Mouse (Mus musculus) forebrain, postnatal 0 days (tissue): Measurements from ENCODE around the gene Dap3. TPM values are rescaled to one million over a fixed set of nuclear protein-coding genes. Genes with fewer than 3 reads are reported as not detected.
"Not testable (repeated sequence)": the region's sequence is repeated elsewhere in the genome, so short reads cannot be mapped to it uniquely, and the experiment has no call there.

Experiments used
- ATAC-seq: fragments of 200-750 bp; cut with Nextera tagmentation; 2 replicates; pipeline ENCODE4 v1.8.0; 2017; ENCODE audit warnings: mild to moderate bottlenecking, moderate library complexity
- DNase-seq: peaks from one replicate; pipeline ENCODE4 v3.0.0-alpha.2; 2015
- H3K27ac ChIP-seq: fragments of 300-500 bp; sonication (generic); 2 replicates; pipeline ENCODE4 v1.5.1; 2014; ENCODE audit warnings: low read depth, mild to moderate bottlenecking, antibody characterized with exemption, low read length, moderate library complexity, mixed read lengths
- H3K27me3 ChIP-seq: fragments of 300-500 bp; sonication (generic); 2 replicates; pipeline ENCODE4 v1.6.1; 2014; ENCODE audit warnings: mild to moderate bottlenecking, low read length, mixed read lengths; ENCODE audit not compliant: insufficient read depth
- H3K36me3 ChIP-seq: fragments of 300-500 bp; sonication (generic); 2 replicates; pipeline ENCODE4 v1.6.1; 2014; ENCODE audit warnings: mild to moderate bottlenecking, moderate library complexity; ENCODE audit not compliant: insufficient read depth
- H3K4me1 ChIP-seq: fragments of 300-500 bp; sonication (generic); 2 replicates; pipeline ENCODE4 v1.6.1; 2014; ENCODE audit warnings: antibody characterized with exemption; ENCODE audit not compliant: insufficient read depth
- H3K4me2 ChIP-seq: fragments of 300-500 bp; sonication (generic); 2 replicates; pipeline ENCODE4 v1.6.1; 2014; ENCODE audit warnings: low read depth, mild to moderate bottlenecking, moderate library complexity
- H3K4me3 ChIP-seq: fragments of 300-500 bp; sonication (generic); 2 replicates; pipeline ENCODE4 v1.5.1; 2014; ENCODE audit warnings: low read depth, low read length, mixed read lengths
- H3K9ac ChIP-seq: fragments of 300-500 bp; sonication (generic); 2 replicates; pipeline ENCODE4 v1.6.1; 2014; ENCODE audit warnings: mild to moderate bottlenecking
- H3K9me3 ChIP-seq: fragments of 300-500 bp; sonication (generic); 2 replicates; pipeline ENCODE4 v1.6.1; 2016; ENCODE audit warnings: low read length
- CTCF ChIP-seq: sonication (generic); IDR thresholded peaks from 2 replicates; pipeline ENCODE4 v1.5.1; 2016; ENCODE audit warnings: antibody characterized with exemption, control low read depth, low read depth
- WGBS: fragments of 180-500 bp; shearing (Covaris S2); extraction: QIAGEN DNeasy Blood & Tissue Kit; methylation state at CpG from one replicate; pipeline ENCODE4 v1.1.7; 2014; 5-methylcytosine and 5-hydroxymethylcytosine counted together
- polyA plus RNA-seq: library from polyadenylated mRNA; unstranded; fragments of >200 nt; fragmentation: Nextera tagmentation; extraction: Ambion mirVana; gene quantifications from 2 replicates; pipeline ENCODE4 v1.2.1, GENCODE M21; 2015
- total RNA-seq: library from RNA; depleted of rRNA; stranded (reverse); fragments of >200 nt; gene quantifications from 2 replicates; pipeline ENCODE4 v1.2.3, GENCODE M21; 2014; rRNA removed

Dap3 gene
- total RNA-seq, result 76.2 and 83.0 TPM in 2 replicates
- 127 and 141 TPM in 2 replicates for polyA plus RNA-seq

GRCm38 (mm10) chr3:88950576-88951326 lies at the start of gene Dap3, which contains the start of gene Ash1l:
Gene Dap3, minus strand, starts transcription at chr3:88951181.
Gene Ash1l, plus strand, starts transcription at chr3:88950622.
- H3K36me3 ChIP-seq, result no peaks in the 10 kb centered on the region
- peak within 1 kb of the TSS; percentile 93 for H3K9ac ChIP-seq
- no peaks in the 10 kb centered on the region for H3K9me3 ChIP-seq
- peak within 1 kb of the TSS; percentile 84 for H3K4me3 ChIP-seq
- peak within 1 kb of the TSS; percentile 99 for H3K27ac ChIP-seq
- 4% methylated on average over 31 of the region's 64 CpGs for WGBS
- H3K27me3 ChIP-seq, result no peaks in the 10 kb centered on the region
- H3K4me2 ChIP-seq, result peak within 1 kb of the TSS; percentile 66
- DNase-seq (peak; percentile 87), ATAC-seq (peak; percentile 87)
- peak; percentile 73 for TF ChIP-seq CTCF
- H3K4me1 ChIP-seq, result peaks cover 25% of the 10 kb centered on the region; the same call in 1 of the 2 replicates

GRCm38 (mm10) chr3:88992793-88993192 lies 41.8 kb upstream of the Dap3 start:
- no peak for TF ChIP-seq CTCF
- ATAC-seq (no peak), DNase-seq (no peak)
- 84% methylated on average over 2 of the region's 2 CpGs for WGBS
- no peak overlapping the region for H3K4me3 ChIP-seq
- H3K27ac ChIP-seq, result no peak overlapping the region
- no peak overlapping the region for H3K4me2 ChIP-seq
- no peaks in the 10 kb centered on the region for H3K4me1 ChIP-seq
- H3K27me3 ChIP-seq, result no peaks in the 10 kb centered on the region
- H3K9ac ChIP-seq, result no peak overlapping the region
- no peaks in the 10 kb centered on the region for H3K9me3 ChIP-seq
- H3K36me3 ChIP-seq, result no peaks in the 10 kb centered on the region

- DNase-seq, result peak; percentile 20
- H3K27ac ChIP-seq, result no peak overlapping the region
Observed at GRCm38 (mm10) chr3:88983921-88984381, 33.0 kb upstream of the Dap3 start.

GRCm38 (mm10) chr3:88981206-88982010 lies 30.4 kb upstream of the Dap3 start:
- Histone ChIP-seq H3K9me3 (no peaks in the 10 kb centered on the region), H3K36me3 (peaks cover 39% of the 10 kb centered on the region), H3K4me2 (no peak overlapping the region), H3K9ac (no peak overlapping the region), H3K4me3 (no peak overlapping the region), H3K27me3 (no peaks in the 10 kb centered on the region), H3K4me1 (no peaks in the 10 kb centered on the region), H3K27ac (no peak overlapping the region)
- peak; percentile 55 for DNase-seq
- no peak for TF ChIP-seq CTCF
- 39% methylated on average over 8 of the region's 8 CpGs for WGBS
- ATAC-seq, result peak; percentile 12; the same call in 1 of the 2 replicates

More at GRCm38 (mm10) chr3:88983921-88984381, 33.0 kb upstream of the Dap3 start:
- H3K9ac ChIP-seq, result no peak overlapping the region
- no peaks in the 10 kb centered on the region for H3K4me1 ChIP-seq
- H3K9me3 ChIP-seq, result no peaks in the 10 kb centered on the region
- TF ChIP-seq CTCF, result no peak
- H3K27me3 ChIP-seq, result no peaks in the 10 kb centered on the region
- no peak overlapping the region for H3K4me3 ChIP-seq
- no peak overlapping the region for H3K4me2 ChIP-seq
- peaks cover 39% of the 10 kb centered on the region for H3K36me3 ChIP-seq
- ATAC-seq, result 0 out of 2 replicates have a peak, but pooled peaks have one; percentile 27
- 22% methylated on average over 4 of the region's 4 CpGs for WGBS

- Histone ChIP-seq H3K4me2 (no peak overlapping the region), H3K36me3 (no peaks in the 10 kb centered on the region), H3K27ac (no peak overlapping the region), H3K4me1 (no peaks in the 10 kb centered on the region; the same call in 1 of the 2 replicates), H3K4me3 (no peak overlapping the region), H3K9ac (no peak overlapping the region), H3K27me3 (no peaks in the 10 kb centered on the region), H3K9me3 (no peaks in the 10 kb centered on the region)
- TF ChIP-seq CTCF, result no peak
- DNase-seq (peak; percentile 5), ATAC-seq (no peak)
- 35% methylated on average over 2 of the region's 2 CpGs for WGBS
Observed at GRCm38 (mm10) chr3:88975012-88975411, 24.0 kb upstream of the Dap3 start.

GRCm38 (mm10) chr3:88963211-88963610 lies 12.2 kb upstream of the Dap3 start:
- H3K4me1 ChIP-seq, ATAC-seq, H3K27ac ChIP-seq, H3K4me3 ChIP-seq, H3K9me3 ChIP-seq, H3K4me2 ChIP-seq, H3K9ac ChIP-seq, DNase-seq, H3K36me3 ChIP-seq, H3K27me3 ChIP-seq: not testable (repeated sequence)
